Comparison of ENCODE assay signal across 24 mouse cellular contexts in genomic region chr3:30494371-30494770, GRCm38 (mm10).
"Had no signal": no experiment of that assay in that cellular context is flagged by ENCODE, and none has a peak within 500 bp of the region (broad histone marks: within the 10 kb centered on the region; RNA-seq: fewer than 3 reads in every experiment).

No protein-coding gene starts in this region.

- H3K9me3 ChIP-seq: heart, embryonic 15.5 days; hindbrain, embryonic 15.5 days; kidney, embryonic 15.5 days; limb, embryonic 15.5 days; liver, embryonic 12.5 days had no signal

- H3K27me3 ChIP-seq: heart, embryonic 13.5 days; heart, embryonic 15.5 days; hindbrain, embryonic 15.5 days; limb, embryonic 13.5 days; limb, embryonic 15.5 days had no signal

- H3K4me3 ChIP-seq: heart, embryonic 13.5 days; heart, embryonic 15.5 days; hindbrain, embryonic 13.5 days; hindbrain, embryonic 15.5 days; kidney, embryonic 15.5 days; limb, embryonic 13.5 days; limb, embryonic 15.5 days; liver, embryonic 12.5 days had no signal

- H3K27ac ChIP-seq: heart, embryonic 13.5 days; heart, embryonic 15.5 days; hindbrain, embryonic 13.5 days; hindbrain, embryonic 15.5 days; hindbrain, postnatal 0 days; kidney, embryonic 15.5 days; kidney, postnatal 0 days; limb, embryonic 13.5 days; limb, embryonic 15.5 days; liver, embryonic 12.5 days; liver, embryonic 14.5 days had no signal

- H3K36me3 ChIP-seq: heart, embryonic 13.5 days; heart, embryonic 15.5 days; hindbrain, embryonic 13.5 days; hindbrain, embryonic 15.5 days; kidney, embryonic 15.5 days; limb, embryonic 15.5 days; liver, embryonic 12.5 days had no signal

- DNase-seq: gastrocnemius, postnatal 14 days; gastrocnemius, postnatal 36 days; heart, adult 18-20 months; heart, postnatal 14 days; heart, postnatal 36 days; kidney, adult 11 months; kidney, adult 2 months; kidney, adult 9 months; kidney, postnatal 14 days; kidney, postnatal 36 days; layer of hippocampus, adult 9-11 months; layer of hippocampus, postnatal 36 days; left cerebral cortex, postnatal 4 days had no signal

- H3K4me1 ChIP-seq: heart, embryonic 15.5 days; hindbrain, embryonic 15.5 days; kidney, embryonic 15.5 days; liver, embryonic 12.5 days had no signal
